Mouse (Mus musculus) cerebellum, adult 2 months (tissue): ENCODE measurements at regions not wholly inside any gene's neighbourhood (a gene's known extent, or its start where the extent isn't known, plus 50 kb on each side); places are given as distances from the start of the nearest gene placed in this dataset.

Experiments
- CTCF ChIP-seq: fragments of 200-500 bp; IDR thresholded peaks from 2 replicates; pipeline ENCODE4 v1.5.1; 2011; ENCODE audit warnings: low read depth, mild to moderate bottlenecking, control low read depth, low read length, moderate library complexity, borderline replicate concordance; ENCODE audit not compliant: insufficient read depth
- POLR2A ChIP-seq: fragments of 200-500 bp; IDR thresholded peaks from 2 replicates; pipeline ENCODE4 v1.6.1; 2011; ENCODE audit warnings: low read length, control low read depth, borderline replicate concordance; ENCODE audit not compliant: insufficient read depth

DNA sequence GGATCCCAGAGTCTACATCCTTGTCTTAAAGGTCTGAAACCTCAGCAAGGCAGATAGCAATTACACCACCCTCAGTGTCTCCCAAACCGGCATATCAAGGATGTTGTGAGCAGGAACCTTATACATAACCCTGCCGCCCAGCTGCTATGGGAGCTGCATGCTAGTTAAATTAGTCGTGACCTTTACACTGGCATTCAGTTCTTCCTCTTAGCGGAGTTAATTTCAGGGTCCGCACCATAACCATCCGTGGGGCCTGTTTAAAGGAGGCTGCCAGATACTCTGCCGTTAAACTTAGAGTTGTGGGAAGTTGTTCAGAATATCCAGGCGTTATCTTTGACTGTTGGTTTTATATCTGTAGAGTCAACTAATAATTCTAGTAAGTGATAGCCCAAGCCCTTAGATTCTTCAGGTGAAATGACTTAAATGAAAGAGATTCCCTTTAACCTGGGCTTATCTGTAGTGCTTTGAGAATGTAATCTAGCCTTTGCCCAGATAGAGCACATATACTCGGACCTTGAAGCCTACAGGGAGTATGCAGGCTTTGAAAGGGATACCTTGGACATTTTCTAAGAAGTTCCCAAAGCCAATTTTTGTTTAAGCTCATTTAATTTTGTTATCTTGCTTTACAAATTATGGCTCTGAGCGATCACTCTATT is 153.3 kb upstream of the Spaca1 start:
- no peak for TF ChIP-seq CTCF
- TF ChIP-seq POLR2A, result no peak
